Mouse (Mus musculus) heart, embryonic 12.5 days (tissue): Measurements from ENCODE around the gene Mlph. TPM values are rescaled to one million over a fixed set of nuclear protein-coding genes. Genes with fewer than 3 reads are reported as not detected.
A peak's percentile ranks its signal among the peaks of the same experiment; 100 is the strongest.

Experiments
- ATAC-seq: fragments of 200-750 bp; cut with Nextera tagmentation; 2 replicates; pipeline ENCODE4 v1.8.0; 2017; ENCODE audit warnings: moderate TSS enrichment, moderate library complexity; ENCODE audit not compliant: insufficient number of reproducible peaks, low FRiP score
- H3K27ac ChIP-seq: fragments of 300-500 bp; sonication (generic); 2 replicates; pipeline ENCODE4 v1.5.1; 2016; ENCODE audit warnings: mild to moderate bottlenecking, moderate library complexity; ENCODE audit not compliant: poor library complexity, severe bottlenecking
- H3K27me3 ChIP-seq: fragments of 300-500 bp; sonication (generic); replicated peaks from 2 replicates; pipeline ENCODE4 v1.6.1; 2016; ENCODE audit warnings: mild to moderate bottlenecking, moderate library complexity
- H3K36me3 ChIP-seq: fragments of 300-500 bp; sonication (generic); 2 replicates; pipeline ENCODE4 v1.6.1; 2016; ENCODE audit warnings: mild to moderate bottlenecking, moderate library complexity
- H3K4me1 ChIP-seq: fragments of 300-500 bp; sonication (generic); replicated peaks from 2 replicates; pipeline ENCODE4 v1.6.1; 2016; ENCODE audit warnings: mild to moderate bottlenecking
- H3K4me2 ChIP-seq: fragments of 300-500 bp; sonication (generic); 2 replicates; pipeline ENCODE4 v1.6.1; 2016; ENCODE audit warnings: mild to moderate bottlenecking, moderate library complexity
- H3K4me3 ChIP-seq: fragments of 300-500 bp; sonication (generic); 2 replicates; pipeline ENCODE4 v1.5.1; 2016; ENCODE audit warnings: mild to moderate bottlenecking
- H3K9ac ChIP-seq: fragments of 300-500 bp; sonication (generic); 2 replicates; pipeline ENCODE4 v1.6.1; 2016; ENCODE audit warnings: mild to moderate bottlenecking, moderate library complexity
- H3K9me3 ChIP-seq: fragments of 300-500 bp; sonication (generic); replicated peaks from 2 replicates; pipeline ENCODE4 v1.6.1; 2016; ENCODE audit warnings: mild to moderate bottlenecking, moderate library complexity
- WGBS: fragments of 180-500 bp; shearing (Covaris S2); methylation state at CpG from one replicate; pipeline ENCODE4 v1.1.7; 2016; 5-methylcytosine and 5-hydroxymethylcytosine counted together
- polyA plus RNA-seq: library from polyadenylated mRNA; unstranded; fragments of >200 nt; fragmentation: Nextera tagmentation; extraction: Ambion mirVana; gene quantifications from 2 replicates; pipeline ENCODE4 v1.2.1, GENCODE M21; 2016

Gene Mlph
- polyA plus RNA-seq, 1 experiment from 2014 or later = 0.31 TPM

GRCm38 (mm10) chr1:90909161-90909560 lies 5.7 kb upstream of the Mlph start:
- no peak overlapping the region for H3K9ac ChIP-seq
- 0 out of 2 replicates have a peak overlapping the region, but pooled peaks have one; percentile 38 for H3K4me2 ChIP-seq
- ATAC-seq = peak; percentile 46; the same call in 1 of the 2 replicates

GRCm38 (mm10) chr1:90909631-90910152 lies 5.2 kb upstream of the Mlph start:
- Histone ChIP-seq H3K4me3 (no peak overlapping the region), H3K36me3 (no peaks in the 10 kb centered on the region), H3K9ac (no peak overlapping the region), H3K4me1 (peaks cover 15% of the 10 kb centered on the region), H3K9me3 (no peaks in the 10 kb centered on the region), H3K27me3 (peaks cover 18% of the 10 kb centered on the region), H3K27ac (no peak overlapping the region), H3K4me2 (peak overlapping the region; percentile 38)
- ATAC-seq = no peak
- WGBS = 37% methylated on average over 17 of the region's 17 CpGs

More at GRCm38 (mm10) chr1:90909161-90909560, 5.7 kb upstream of the Mlph start:
- H3K27me3 ChIP-seq = peaks cover 18% of the 10 kb centered on the region
- no peak overlapping the region for H3K27ac ChIP-seq
- H3K4me3 ChIP-seq = no peak overlapping the region
- H3K9me3 ChIP-seq = no peaks in the 10 kb centered on the region
- H3K36me3 ChIP-seq = no peaks in the 10 kb centered on the region
- H3K4me1 ChIP-seq = peaks cover 13% of the 10 kb centered on the region

GRCm38 (mm10) chr1:90913231-90913630 lies 1.7 kb upstream of the Mlph start:
- ATAC-seq = no peak
- H3K4me2 ChIP-seq = no peak overlapping the region
- peaks cover 8% of the 10 kb centered on the region; the same call in 1 of the 2 replicates for H3K27me3 ChIP-seq
- H3K36me3 ChIP-seq = no peaks in the 10 kb centered on the region
- peaks cover 35% of the 10 kb centered on the region for H3K4me1 ChIP-seq
- H3K9ac ChIP-seq = no peak overlapping the region
- no peaks in the 10 kb centered on the region for H3K9me3 ChIP-seq
- no peak overlapping the region for H3K4me3 ChIP-seq
- WGBS = 76% methylated on average over 6 of the region's 6 CpGs
- no peak overlapping the region for H3K27ac ChIP-seq

GRCm38 (mm10) chr1:90917509-90917908 lies 2.6 kb downstream of the Mlph start:
- no peak for ATAC-seq
- Histone ChIP-seq H3K9me3 (peaks cover 11% of the 10 kb centered on the region), H3K27me3 (peaks cover 6% of the 10 kb centered on the region; the same call in 1 of the 2 replicates), H3K4me1 (peaks cover 24% of the 10 kb centered on the region), H3K9ac (no peak overlapping the region), H3K4me2 (0 out of 2 replicates have a peak overlapping the region, but pooled peaks have one; percentile 21), H3K27ac (no peak overlapping the region), H3K36me3 (no peaks in the 10 kb centered on the region), H3K4me3 (no peak overlapping the region)
- 40% methylated on average over 6 of the region's 6 CpGs for WGBS

GRCm38 (mm10) chr1:90921687-90922086 lies 6.8 kb downstream of the Mlph start:
- Histone ChIP-seq H3K9ac (no peak overlapping the region), H3K27me3 (no peaks in the 10 kb centered on the region), H3K27ac (no peak overlapping the region), H3K4me3 (no peak overlapping the region), H3K9me3 (peaks cover 15% of the 10 kb centered on the region), H3K4me1 (peaks cover 16% of the 10 kb centered on the region), H3K4me2 (no peak overlapping the region), H3K36me3 (no peaks in the 10 kb centered on the region)
- WGBS = 85% methylated on average over 9 of the region's 9 CpGs
- ATAC-seq = no peak

GRCm38 (mm10) chr1:90926030-90926429 lies 11.1 kb downstream of the Mlph start:
- 0 out of 2 replicates have a peak, but pooled peaks cover 3% of the 10 kb centered on the region for H3K9me3 ChIP-seq
- peaks cover 12% of the 10 kb centered on the region for H3K4me1 ChIP-seq
- no peaks in the 10 kb centered on the region for H3K36me3 ChIP-seq
- ATAC-seq = no peak
- WGBS = 74% methylated on average over 4 of the region's 4 CpGs
- no peaks in the 10 kb centered on the region for H3K27me3 ChIP-seq
- no peak overlapping the region for H3K4me2 ChIP-seq
- H3K9ac ChIP-seq = no peak overlapping the region
- H3K27ac ChIP-seq = no peak overlapping the region
- no peak overlapping the region for H3K4me3 ChIP-seq

- peaks cover 12% of the 10 kb centered on the region for H3K4me1 ChIP-seq
- H3K27me3 ChIP-seq = no peaks in the 10 kb centered on the region
- no peaks in the 10 kb centered on the region for H3K36me3 ChIP-seq
- H3K9me3 ChIP-seq = 0 out of 2 replicates have a peak, but pooled peaks cover 3% of the 10 kb centered on the region
- no peak for ATAC-seq
- H3K27ac ChIP-seq = no peak overlapping the region
- no peak overlapping the region for H3K4me3 ChIP-seq
- peak overlapping the region; percentile 84 for H3K4me2 ChIP-seq
- H3K9ac ChIP-seq = no peak overlapping the region
- 38% methylated on average over 15 of the region's 15 CpGs for WGBS
Observed at GRCm38 (mm10) chr1:90927308-90927707, 12.4 kb downstream of the Mlph start.

- peak; percentile 34; the same call in 1 of the 2 replicates for ATAC-seq
- 0 out of 2 replicates have a peak, but pooled peaks cover 3% of the 10 kb centered on the region for H3K9me3 ChIP-seq
- 3% methylated on average over 23 of the region's 23 CpGs for whole genome bisulfite sequencing
- H3K9ac ChIP-seq = peak overlapping the region; percentile 62
- H3K4me2 ChIP-seq = peak overlapping the region; percentile 84
- peaks cover 18% of the 10 kb centered on the region for H3K4me1 ChIP-seq
- no peaks in the 10 kb centered on the region for H3K36me3 ChIP-seq
- H3K27me3 ChIP-seq = 0 out of 2 replicates have a peak, but pooled peaks cover under 1% of the 10 kb centered on the region
- peak overlapping the region; percentile 41 for H3K4me3 ChIP-seq
- H3K27ac ChIP-seq = no peak overlapping the region
Observed at GRCm38 (mm10) chr1:90927929-90928574, 13.2 kb downstream of the Mlph start.

GRCm38 (mm10) chr1:90928575-90928934 lies 13.7 kb downstream of the Mlph start:
- H3K9me3 ChIP-seq = 0 out of 2 replicates have a peak, but pooled peaks cover 3% of the 10 kb centered on the region
- no peaks in the 10 kb centered on the region for H3K36me3 ChIP-seq
- peak overlapping the region; percentile 41 for H3K4me3 ChIP-seq
- peaks cover 20% of the 10 kb centered on the region for H3K4me1 ChIP-seq
- no peak overlapping the region for H3K27ac ChIP-seq
- no peak overlapping the region for H3K9ac ChIP-seq
- WGBS = 4% methylated on average over 6 of the region's 6 CpGs
- no peak; the same call in 1 of the 2 replicates for ATAC-seq
- peaks cover 4% of the 10 kb centered on the region; the same call in 1 of the 2 replicates for H3K27me3 ChIP-seq
- peak overlapping the region; percentile 84 for H3K4me2 ChIP-seq

GRCm38 (mm10) chr1:90933001-90933400 lies 18.1 kb downstream of the Mlph start:
- no peak overlapping the region for H3K9ac ChIP-seq
- ATAC-seq = no peak
- no peaks in the 10 kb centered on the region for H3K36me3 ChIP-seq
- 38% methylated on average over 5 of the region's 5 CpGs for WGBS
- no peak overlapping the region for H3K27ac ChIP-seq
- peaks cover 10% of the 10 kb centered on the region for H3K27me3 ChIP-seq
- H3K4me3 ChIP-seq = no peak overlapping the region
- H3K4me2 ChIP-seq = no peak overlapping the region
- peaks cover 15% of the 10 kb centered on the region for H3K4me1 ChIP-seq
- H3K9me3 ChIP-seq = no peaks in the 10 kb centered on the region

GRCm38 (mm10) chr1:90936990-90937389 lies 22.1 kb downstream of the Mlph start:
- H3K9ac ChIP-seq = no peak overlapping the region
- no peak overlapping the region for H3K4me2 ChIP-seq
- no peak overlapping the region for H3K27ac ChIP-seq
- 58% methylated on average over 9 of the region's 9 CpGs for WGBS
- H3K27me3 ChIP-seq = peaks cover 10% of the 10 kb centered on the region
- no peak overlapping the region for H3K4me3 ChIP-seq
- no peaks in the 10 kb centered on the region for H3K9me3 ChIP-seq
- H3K4me1 ChIP-seq = peaks cover 8% of the 10 kb centered on the region; the same call in 1 of the 2 replicates
- no peaks in the 10 kb centered on the region for H3K36me3 ChIP-seq
- ATAC-seq = no peak
